Mouse (Mus musculus) neural tube, embryonic 12.5 days (tissue): ENCODE data around the gene C1qtnf7. TPM values are rescaled to one million over a fixed set of nuclear protein-coding genes. Genes with fewer than 3 reads are reported as not detected.

Experiments used
- ATAC-seq: fragments of 200-750 bp; cut with Nextera tagmentation; 2 replicates; pipeline ENCODE4 v1.8.0; 2017; ENCODE audit warnings: low read depth, mild to moderate bottlenecking, moderate TSS enrichment, moderate library complexity; ENCODE audit not compliant: low FRiP score
- H3K27ac ChIP-seq: fragments of 300-500 bp; sonication (generic); 2 replicates; pipeline ENCODE4 v1.5.1; 2016
- H3K27me3 ChIP-seq: fragments of 300-500 bp; sonication (generic); replicated peaks from 2 replicates; pipeline ENCODE4 v1.6.1; 2016; ENCODE audit warnings: mild to moderate bottlenecking
- H3K36me3 ChIP-seq: fragments of 300-500 bp; sonication (generic); 2 replicates; pipeline ENCODE4 v1.6.1; 2016; ENCODE audit warnings: mild to moderate bottlenecking
- H3K4me1 ChIP-seq: fragments of 300-500 bp; sonication (generic); 2 replicates; pipeline ENCODE4 v1.6.1; 2016
- H3K4me2 ChIP-seq: fragments of 300-500 bp; sonication (generic); replicated peaks from 2 replicates; pipeline ENCODE4 v1.6.1; 2016; ENCODE audit warnings: mild to moderate bottlenecking
- H3K4me3 ChIP-seq: fragments of 300-500 bp; sonication (generic); 2 replicates; pipeline ENCODE4 v1.5.1; 2016
- H3K9ac ChIP-seq: fragments of 300-500 bp; sonication (generic); 2 replicates; pipeline ENCODE4 v1.6.1; 2016; ENCODE audit warnings: mild to moderate bottlenecking
- H3K9me3 ChIP-seq: fragments of 300-500 bp; sonication (generic); 2 replicates; pipeline ENCODE4 v1.6.1; 2016; ENCODE audit warnings: mild to moderate bottlenecking
- WGBS: fragments of 180-500 bp; shearing (Covaris S2); methylation state at CpG from one replicate; pipeline ENCODE4 v1.1.7; 2016; 5-methylcytosine and 5-hydroxymethylcytosine counted together
- polyA plus RNA-seq: library from polyadenylated mRNA; unstranded; fragments of >200 nt; fragmentation: Nextera tagmentation; extraction: Ambion mirVana; gene quantifications from 2 replicates; pipeline ENCODE4 v1.2.1, GENCODE M21; 2016

The C1qtnf7 gene
- polyA plus RNA-seq, 1 experiment from 2014 or later = 1.1 TPM

DNA sequence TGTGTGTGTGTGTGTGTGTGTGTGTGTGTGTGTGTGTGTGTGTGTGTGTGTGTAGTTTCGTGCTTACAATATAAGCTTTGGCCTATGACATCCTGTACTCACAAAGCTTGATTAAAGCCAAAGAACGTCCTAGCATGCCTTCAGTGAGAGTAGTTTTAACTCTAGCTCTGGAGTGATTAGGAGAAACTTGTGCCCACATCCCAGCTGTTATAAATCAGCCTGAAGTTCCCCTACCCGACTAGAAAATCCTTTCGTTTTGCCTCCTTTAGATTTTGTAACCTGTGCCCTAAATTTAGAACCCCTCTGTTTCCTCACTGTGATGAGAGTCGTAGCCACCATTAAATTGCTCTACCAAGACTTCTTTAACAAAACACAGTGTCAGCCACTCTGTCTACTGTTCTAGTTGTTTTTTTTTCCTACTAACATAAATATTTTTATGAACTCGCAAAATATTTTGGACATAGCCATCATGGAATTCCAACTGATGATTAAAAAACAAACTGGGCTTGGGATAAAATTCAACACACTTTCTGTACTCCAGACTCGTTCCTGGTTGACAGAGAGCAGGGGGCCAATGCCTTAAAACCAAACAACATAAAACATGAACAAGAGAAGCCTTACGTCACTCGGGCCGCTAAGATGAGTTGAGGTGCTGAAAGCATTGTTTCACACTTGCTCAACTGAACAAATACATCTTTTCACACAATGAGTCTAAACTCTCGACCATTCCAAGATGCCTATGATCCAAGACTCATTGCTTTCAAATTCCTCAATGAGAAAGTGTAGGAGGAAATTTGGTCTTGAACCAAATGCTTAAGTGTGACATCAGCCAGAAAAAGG lies 70.3 kb downstream of the C1qtnf7 start:
- no peak overlapping the region for H3K4me2 ChIP-seq
- H3K36me3 ChIP-seq = no peaks in the 10 kb centered on the region
- no peaks in the 10 kb centered on the region for H3K4me1 ChIP-seq
- H3K27ac ChIP-seq = no peak overlapping the region
- ATAC-seq = no peak
- H3K27me3 ChIP-seq = no peaks in the 10 kb centered on the region
- WGBS = 55% methylated on average over 11 of the region's 11 CpGs
- no peak overlapping the region for H3K4me3 ChIP-seq
- no peaks in the 10 kb centered on the region for H3K9me3 ChIP-seq
- H3K9ac ChIP-seq = no peak overlapping the region

DNA sequence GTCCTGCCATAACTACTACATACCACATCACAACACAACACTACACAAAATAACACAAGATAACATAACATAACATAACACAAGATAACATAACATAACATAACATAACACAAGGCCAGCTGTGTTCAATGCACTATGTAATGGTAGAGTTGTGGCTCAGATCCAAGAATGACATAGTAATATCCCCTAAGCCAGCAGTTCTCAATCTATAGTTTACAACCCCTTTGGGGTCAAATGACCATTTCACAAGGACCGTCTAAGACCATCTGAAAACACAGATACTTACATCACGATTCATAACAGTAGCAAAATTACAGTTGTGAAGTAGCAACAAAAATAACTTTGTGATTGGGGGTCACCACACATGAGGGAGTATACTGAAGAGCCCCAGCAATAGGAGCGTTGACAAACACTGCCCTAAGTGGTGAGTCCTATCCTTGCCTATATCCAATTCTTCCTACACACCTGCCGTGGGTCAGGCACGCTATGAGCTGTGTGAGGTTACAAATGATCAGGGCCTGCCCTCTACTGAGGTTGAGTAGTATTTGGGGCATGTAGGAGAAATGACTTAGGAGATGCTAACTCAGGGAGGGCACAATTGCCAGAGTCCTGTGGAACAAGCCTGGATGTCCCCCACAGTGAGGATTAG lies 73.6 kb downstream of the C1qtnf7 start:
- WGBS = 86% methylated on average over 5 of the region's 5 CpGs
- H3K36me3 ChIP-seq = no peaks in the 10 kb centered on the region
- no peak overlapping the region for H3K4me2 ChIP-seq
- ATAC-seq = no peak
- no peak overlapping the region for H3K27ac ChIP-seq
- no peaks in the 10 kb centered on the region for H3K4me1 ChIP-seq
- no peak overlapping the region for H3K9ac ChIP-seq
- H3K4me3 ChIP-seq = no peak overlapping the region
- no peaks in the 10 kb centered on the region for H3K27me3 ChIP-seq
- H3K9me3 ChIP-seq = no peaks in the 10 kb centered on the region

DNA sequence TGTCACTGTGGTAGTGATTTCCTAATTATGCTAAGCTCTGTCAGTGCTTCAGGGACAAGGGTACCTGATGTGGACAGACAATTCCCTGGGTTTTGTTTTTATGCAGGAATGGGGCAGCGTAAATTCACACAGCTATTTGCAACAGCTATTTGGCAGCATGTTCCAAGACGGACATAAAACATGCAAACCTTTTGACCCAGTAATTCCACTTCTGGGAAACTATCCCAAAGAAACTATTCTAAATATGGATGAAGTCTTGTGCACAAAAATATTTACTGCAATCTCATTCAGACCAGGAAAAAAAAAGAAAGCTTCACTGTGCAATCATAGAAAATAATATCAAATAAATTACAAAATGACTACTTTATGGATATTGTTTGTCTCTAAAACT lies 74.1 kb downstream of the C1qtnf7 start:
- no peaks in the 10 kb centered on the region for H3K9me3 ChIP-seq
- ATAC-seq = no peak
- 59% methylated on average over 2 of the region's 2 CpGs for WGBS
- no peaks in the 10 kb centered on the region for H3K27me3 ChIP-seq
- H3K9ac ChIP-seq = no peak overlapping the region
- no peaks in the 10 kb centered on the region for H3K4me1 ChIP-seq
- H3K4me2 ChIP-seq = no peak overlapping the region
- no peak overlapping the region for H3K27ac ChIP-seq
- H3K4me3 ChIP-seq = no peak overlapping the region
- H3K36me3 ChIP-seq = no peaks in the 10 kb centered on the region

DNA sequence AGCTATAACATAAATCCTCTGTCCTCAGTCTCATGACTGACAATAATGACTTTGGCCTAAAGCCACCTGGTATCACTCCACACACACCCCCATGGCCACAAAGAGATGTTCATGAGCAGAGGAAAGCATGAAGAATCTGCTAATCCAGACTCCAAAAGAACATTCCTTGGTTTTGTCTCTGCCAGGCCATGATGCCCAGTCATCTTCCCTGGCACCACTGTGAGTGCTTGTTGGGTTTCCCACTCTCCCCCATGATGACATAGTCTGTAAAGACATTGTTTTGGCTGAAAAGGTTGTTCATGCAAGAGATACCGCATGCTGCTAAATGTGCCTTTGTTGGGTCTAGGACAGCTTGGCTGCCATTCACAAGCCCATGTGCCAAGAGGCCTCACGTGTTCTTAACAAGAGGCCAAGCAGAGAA lies 75.0 kb downstream of the C1qtnf7 start:
- Histone ChIP-seq H3K36me3 (no peaks in the 10 kb centered on the region), H3K27me3 (no peaks in the 10 kb centered on the region), H3K4me3 (no peak overlapping the region), H3K9me3 (no peaks in the 10 kb centered on the region), H3K4me2 (no peak overlapping the region), H3K9ac (no peak overlapping the region), H3K4me1 (no peaks in the 10 kb centered on the region), H3K27ac (no peak overlapping the region)
- ATAC-seq = no peak
- 96% methylated on average over 2 of the region's 2 CpGs for WGBS

DNA sequence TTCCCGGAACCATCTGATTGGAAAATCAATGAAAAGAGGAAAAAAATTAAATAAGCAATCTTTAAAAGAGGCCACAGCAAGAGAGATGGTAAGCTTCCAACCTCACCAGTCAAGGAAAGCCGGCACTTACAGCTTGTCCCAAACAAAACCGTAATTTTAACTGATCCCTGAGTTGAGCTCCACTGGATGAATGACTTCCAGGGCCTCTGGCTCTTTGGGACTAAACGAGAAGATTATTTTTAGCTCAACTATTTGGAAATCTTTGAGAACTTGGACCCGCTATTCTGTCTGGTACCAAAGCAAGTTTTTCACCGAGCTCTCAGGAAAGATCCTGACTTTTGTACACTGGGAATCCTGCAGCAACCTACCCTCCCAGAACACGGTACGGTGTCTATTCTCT lies 86.3 kb downstream of the C1qtnf7 start:
- H3K36me3 ChIP-seq = no peaks in the 10 kb centered on the region
- H3K27me3 ChIP-seq = no peaks in the 10 kb centered on the region
- H3K4me2 ChIP-seq = no peak overlapping the region
- WGBS = 93% methylated on average over 8 of the region's 8 CpGs
- ATAC-seq = no peak
- no peaks in the 10 kb centered on the region for H3K9me3 ChIP-seq
- no peak overlapping the region for H3K27ac ChIP-seq
- H3K4me1 ChIP-seq = no peaks in the 10 kb centered on the region
- no peak overlapping the region for H3K9ac ChIP-seq
- H3K4me3 ChIP-seq = no peak overlapping the region

DNA sequence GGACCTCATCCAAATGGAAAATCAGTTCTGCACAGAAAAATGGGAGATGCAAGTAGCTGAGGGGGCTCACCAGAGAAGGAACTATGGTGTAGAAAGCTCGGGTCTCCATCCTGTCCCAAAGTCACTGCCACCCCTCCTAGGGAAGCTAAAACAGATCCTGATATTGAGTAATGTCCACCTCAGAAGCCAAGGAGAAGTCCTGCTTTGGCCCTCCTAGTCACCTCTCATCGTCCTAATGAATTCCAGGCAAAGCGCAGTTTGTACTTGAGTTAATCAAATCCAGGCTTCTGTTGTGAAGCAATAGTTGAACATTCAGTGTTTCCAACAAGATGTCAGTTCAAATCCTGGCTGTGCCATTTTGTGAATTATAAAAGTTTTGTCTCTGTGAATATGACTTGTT lies 87.2 kb downstream of the C1qtnf7 start:
- H3K27me3 ChIP-seq = no peaks in the 10 kb centered on the region
- H3K4me3 ChIP-seq = no peak overlapping the region
- H3K9ac ChIP-seq = no peak overlapping the region
- H3K27ac ChIP-seq = no peak overlapping the region
- H3K4me2 ChIP-seq = no peak overlapping the region
- H3K36me3 ChIP-seq = no peaks in the 10 kb centered on the region
- no peaks in the 10 kb centered on the region for H3K9me3 ChIP-seq
- H3K4me1 ChIP-seq = no peaks in the 10 kb centered on the region
- WGBS = 94% methylated on average over 3 of the region's 3 CpGs
- ATAC-seq = no peak

DNA sequence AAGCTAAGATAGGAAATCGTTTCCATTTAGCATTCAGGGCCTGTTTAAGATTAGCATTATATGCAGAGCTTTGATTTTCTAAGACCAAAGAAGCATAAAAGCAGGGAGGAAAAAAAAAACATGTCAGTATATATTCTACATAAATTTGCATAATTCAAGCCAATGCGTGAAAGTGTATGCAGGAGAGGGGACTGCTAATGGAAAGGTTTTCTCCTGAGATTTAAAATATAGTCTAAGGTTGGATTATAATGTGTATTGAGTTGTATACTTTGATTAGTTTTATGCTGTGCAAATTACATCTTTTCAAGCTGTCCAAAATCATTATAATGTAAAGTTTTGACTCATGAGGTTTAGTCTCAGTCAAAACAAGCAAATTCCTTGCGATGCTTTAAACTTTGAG lies 88.2 kb downstream of the C1qtnf7 start:
- no peaks in the 10 kb centered on the region for H3K36me3 ChIP-seq

DNA sequence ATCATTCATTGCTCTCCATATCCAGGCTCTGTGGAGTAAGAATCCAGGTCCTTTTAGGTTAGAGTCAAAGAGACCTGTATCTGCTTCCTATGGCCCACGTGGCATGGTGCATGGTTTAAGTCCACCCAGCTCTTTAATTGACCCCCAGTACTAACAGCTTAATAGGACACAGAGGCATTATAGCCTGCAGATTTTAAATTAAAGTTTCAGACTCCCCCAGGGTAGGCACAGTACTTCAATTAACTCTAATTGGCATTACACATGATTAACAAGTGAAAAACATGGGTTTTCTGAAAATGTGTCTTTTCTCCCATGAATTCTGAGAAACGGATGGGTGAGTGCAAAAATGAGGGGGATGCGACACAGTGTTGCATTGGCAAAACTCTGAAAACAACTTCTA lies 92.7 kb downstream of the C1qtnf7 start:
- no peak overlapping the region for H3K27ac ChIP-seq
- ATAC-seq = no peak
- H3K27me3 ChIP-seq = no peaks in the 10 kb centered on the region
- no peaks in the 10 kb centered on the region for H3K4me1 ChIP-seq
- no peaks in the 10 kb centered on the region for H3K9me3 ChIP-seq
- H3K36me3 ChIP-seq = no peaks in the 10 kb centered on the region
- H3K4me3 ChIP-seq = no peak overlapping the region
- 84% methylated on average over 3 of the region's 3 CpGs for WGBS
- no peak overlapping the region for H3K9ac ChIP-seq
- no peak overlapping the region for H3K4me2 ChIP-seq

More for the DNA sequence above, 88.2 kb downstream of the C1qtnf7 start:
- no peaks in the 10 kb centered on the region for H3K4me1 ChIP-seq
- no peak overlapping the region for H3K4me3 ChIP-seq
- H3K9ac ChIP-seq = no peak overlapping the region
- H3K4me2 ChIP-seq = no peak overlapping the region
- WGBS = 87% methylated on average over 3 of the region's 3 CpGs
- no peak for ATAC-seq
- H3K27ac ChIP-seq = no peak overlapping the region
- H3K27me3 ChIP-seq = no peaks in the 10 kb centered on the region
- H3K9me3 ChIP-seq = no peaks in the 10 kb centered on the region

DNA sequence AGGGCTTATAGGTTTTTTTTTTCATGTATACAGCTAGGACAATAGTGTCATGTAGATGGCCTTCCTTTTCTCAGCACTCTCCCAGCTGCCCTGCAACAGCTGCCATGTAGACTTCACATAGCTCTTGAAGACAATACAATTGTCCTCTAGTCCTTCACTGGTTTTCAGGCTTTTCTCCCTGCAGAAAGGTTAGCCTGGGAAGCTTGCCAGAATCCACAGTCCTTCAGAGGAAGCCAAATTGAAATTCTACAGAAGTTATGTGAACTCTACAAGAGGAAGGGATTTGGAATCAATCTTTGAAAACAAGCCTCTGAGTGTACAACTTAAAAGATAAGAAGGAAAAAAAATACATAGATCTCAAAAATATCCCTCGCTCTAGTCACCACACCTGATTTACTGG lies 94.4 kb downstream of the C1qtnf7 start:
- no peak overlapping the region for H3K4me3 ChIP-seq
- no peaks in the 10 kb centered on the region for H3K9me3 ChIP-seq
- no peak for ATAC-seq
- no peak overlapping the region for H3K9ac ChIP-seq
- 86% methylated on average over 1 of the region's 1 CpGs for WGBS
- H3K27ac ChIP-seq = no peak overlapping the region
- no peaks in the 10 kb centered on the region for H3K4me1 ChIP-seq
- no peaks in the 10 kb centered on the region for H3K36me3 ChIP-seq
- no peaks in the 10 kb centered on the region for H3K27me3 ChIP-seq
- no peak overlapping the region for H3K4me2 ChIP-seq

DNA sequence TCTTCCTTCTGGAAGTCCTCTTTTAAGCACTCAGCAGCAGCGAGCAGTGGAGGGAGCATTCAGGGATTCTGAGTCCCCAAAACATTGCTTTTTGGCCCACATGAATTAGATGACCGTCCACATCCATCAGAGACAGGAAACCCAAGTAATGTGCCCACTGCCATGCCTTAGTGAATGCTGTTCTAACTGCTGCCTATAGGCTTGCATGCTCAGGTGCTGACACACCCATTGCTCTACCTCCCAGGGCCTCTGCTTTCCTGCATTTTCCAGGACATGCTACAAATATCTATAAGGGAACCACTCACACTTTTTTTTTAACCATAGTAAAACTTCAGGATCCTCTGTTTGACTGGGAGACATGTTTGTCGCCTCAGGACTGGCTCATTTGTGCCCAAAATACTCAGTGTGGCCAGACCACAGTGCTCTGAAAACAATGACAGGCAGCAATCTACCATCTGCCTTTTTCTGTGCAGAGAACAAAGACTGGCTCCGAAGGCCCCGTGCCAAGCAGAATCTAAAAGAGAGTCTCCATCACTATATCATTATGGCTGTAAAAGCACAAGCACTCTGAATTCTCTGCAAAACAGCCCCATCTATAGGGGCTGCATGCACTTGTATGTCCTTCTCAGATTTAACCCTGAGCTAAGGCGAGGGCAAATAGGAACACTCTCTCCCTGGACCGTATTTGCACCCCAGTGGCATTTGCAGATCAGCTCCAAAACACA lies 106.4 kb downstream of the C1qtnf7 start:
- peak; percentile 61; the same call in 1 of the 2 replicates for ATAC-seq
- no peak overlapping the region for H3K4me3 ChIP-seq
- H3K9me3 ChIP-seq = no peaks in the 10 kb centered on the region
- H3K27me3 ChIP-seq = no peaks in the 10 kb centered on the region
- H3K4me2 ChIP-seq = no peak overlapping the region
- H3K36me3 ChIP-seq = no peaks in the 10 kb centered on the region
- H3K27ac ChIP-seq = no peak overlapping the region
- 56% methylated on average over 7 of the region's 7 CpGs for WGBS
- no peak overlapping the region for H3K9ac ChIP-seq
- no peaks in the 10 kb centered on the region for H3K4me1 ChIP-seq

DNA sequence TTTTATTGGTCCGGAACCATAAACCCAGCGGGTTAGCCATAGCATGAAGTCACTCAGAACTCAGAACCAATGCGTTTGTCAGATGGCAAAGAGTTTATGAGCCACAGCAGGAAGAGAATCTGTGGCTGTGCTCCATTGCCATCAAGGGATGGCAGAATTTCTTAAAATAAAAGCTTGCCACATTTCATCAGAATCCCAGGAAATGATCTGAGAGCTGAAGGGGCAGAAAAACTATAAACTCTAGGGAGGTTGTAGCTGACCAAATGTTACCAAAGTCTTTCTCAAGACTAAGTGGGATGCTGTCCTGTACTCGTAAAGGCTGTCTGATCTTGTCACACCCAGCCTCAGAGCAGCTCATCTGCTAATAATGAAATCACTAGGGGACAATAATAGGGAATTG lies 110.1 kb downstream of the C1qtnf7 start:
- ATAC-seq = no peak

DNA sequence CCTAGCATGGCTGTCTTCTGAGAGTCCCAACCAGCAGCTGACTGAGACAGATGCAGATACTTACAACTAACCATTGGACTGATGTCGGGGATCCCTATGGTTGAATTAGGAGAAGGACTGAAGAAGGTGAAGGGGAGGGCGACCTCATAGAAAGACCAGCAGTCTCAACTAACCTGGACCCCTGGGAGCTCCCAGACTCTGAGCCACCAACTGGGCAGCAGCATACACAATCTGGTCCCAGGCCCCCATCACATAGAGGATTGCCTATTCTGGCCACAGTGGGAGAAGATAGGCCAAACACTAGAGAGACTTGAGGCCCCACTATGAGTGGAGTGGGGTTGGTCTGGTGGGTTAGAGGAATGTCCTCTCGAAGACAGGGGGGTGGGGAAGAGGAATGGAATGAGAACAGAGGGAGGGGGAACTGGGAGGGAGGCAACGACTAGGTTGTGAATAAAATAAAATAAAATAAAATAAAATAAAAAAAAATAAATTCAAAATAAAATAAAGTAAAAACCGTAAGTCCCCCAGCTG lies 118.8 kb downstream of the C1qtnf7 start:
- 92% methylated on average over 5 of the region's 5 CpGs for WGBS
- Histone ChIP-seq H3K4me3 (no peak overlapping the region), H3K9ac (no peak overlapping the region), H3K36me3 (no peaks in the 10 kb centered on the region), H3K9me3 (no peaks in the 10 kb centered on the region), H3K4me1 (no peaks in the 10 kb centered on the region), H3K4me2 (no peak overlapping the region), H3K27ac (no peak overlapping the region), H3K27me3 (no peaks in the 10 kb centered on the region)
- ATAC-seq = peak; percentile 41; the same call in 1 of the 2 replicates

More for the DNA sequence above, 110.1 kb downstream of the C1qtnf7 start:
- Histone ChIP-seq H3K4me1 (no peaks in the 10 kb centered on the region), H3K27ac (no peak overlapping the region), H3K9me3 (no peaks in the 10 kb centered on the region), H3K4me2 (no peak overlapping the region), H3K36me3 (no peaks in the 10 kb centered on the region), H3K9ac (no peak overlapping the region), H3K4me3 (no peak overlapping the region), H3K27me3 (no peaks in the 10 kb centered on the region)
- 68% methylated on average over 4 of the region's 4 CpGs for WGBS
